Mouse (Mus musculus): Measurements from ENCODE around the gene Jak1. TPM values are rescaled to one million over a fixed set of nuclear protein-coding genes. Genes with fewer than 3 reads are reported as not detected.
A peak's percentile ranks its signal among the peaks of the same experiment; 100 is the strongest.

Gene Jak1
- polyA plus RNA-seq, 1 experiment from 2014 or later: 71.9 TPM

- 78% methylated on average over 3 of the region's 3 CpGs for WGBS
Observed at GRCm38 (mm10) chr4:101240875-101241173, 24.3 kb downstream of the Jak1 start.

GRCm38 (mm10) chr4:101240163-101240874 is 24.8 kb downstream of the Jak1 start:
- no peak overlapping the region for H3K4me3 ChIP-seq (replicated peaks; ENCODE audit: low read depth, low read length)
- H3K4me1 ChIP-seq (replicated peaks; ENCODE audit: insufficient read depth, low read length): peaks cover 6% of the 10 kb centered on the region; the same call in 1 of the 2 replicates
- ATAC-seq (replicated peaks; ENCODE audit: low FRiP score, low read depth) (no peak), DNase-seq (ENCODE audit: low spot score) (no peak)
- H3K27ac ChIP-seq: no peak overlapping the region
- 94% methylated on average over 5 of the region's 5 CpGs for WGBS
- TF ChIP-seq CTCF (IDR thresholded peaks at IDR 0.05; ENCODE audit: low read depth): no peak
- no peaks in the 10 kb centered on the region for H3K9me3 ChIP-seq (replicated peaks; ENCODE audit: low read length)
- no peak overlapping the region for H3K4me2 ChIP-seq (ENCODE audit: low read length)
- no peaks in the 10 kb centered on the region for H3K27me3 ChIP-seq (ENCODE audit: insufficient read depth, low read length)
- no peaks in the 10 kb centered on the region for H3K36me3 ChIP-seq (ENCODE audit: insufficient read depth, low read length)
- H3K9ac ChIP-seq (ENCODE audit: low read depth, low read length): no peak overlapping the region

More at GRCm38 (mm10) chr4:101240875-101241173, 24.3 kb downstream of the Jak1 start:
- no peaks in the 10 kb centered on the region for H3K36me3 ChIP-seq (ENCODE audit: insufficient read depth, low read length)
- no peaks in the 10 kb centered on the region for H3K27me3 ChIP-seq (ENCODE audit: insufficient read depth, low read length)
- no peak for DNase-seq (ENCODE audit: low spot score)
- no peak overlapping the region for H3K4me2 ChIP-seq (ENCODE audit: low read length)
- TF ChIP-seq CTCF (IDR thresholded peaks at IDR 0.05; ENCODE audit: low read depth): no peak
- H3K4me3 ChIP-seq (replicated peaks; ENCODE audit: low read depth, low read length): no peak overlapping the region
- H3K9ac ChIP-seq (ENCODE audit: low read depth, low read length): no peak overlapping the region
- H3K9me3 ChIP-seq (replicated peaks; ENCODE audit: low read length): no peaks in the 10 kb centered on the region
- ATAC-seq (replicated peaks; ENCODE audit: low FRiP score, low read depth): no peak
- no peak overlapping the region for H3K27ac ChIP-seq
- H3K4me1 ChIP-seq (replicated peaks; ENCODE audit: insufficient read depth, low read length): peaks cover 6% of the 10 kb centered on the region; the same call in 1 of the 2 replicates

GRCm38 (mm10) chr4:101239313-101240162 is 25.5 kb downstream of the Jak1 start:
- DNase-seq (ENCODE audit: low spot score): no peak
- no peak for TF ChIP-seq CTCF (IDR thresholded peaks at IDR 0.05; ENCODE audit: low read depth)
- no peaks in the 10 kb centered on the region for H3K27me3 ChIP-seq (ENCODE audit: insufficient read depth, low read length)
- no peak overlapping the region for H3K27ac ChIP-seq
- no peaks in the 10 kb centered on the region for H3K36me3 ChIP-seq (ENCODE audit: insufficient read depth, low read length)
- no peak overlapping the region for H3K4me2 ChIP-seq (ENCODE audit: low read length)
- peaks cover 1% of the 10 kb centered on the region; the same call in 1 of the 2 replicates for H3K4me1 ChIP-seq (replicated peaks; ENCODE audit: insufficient read depth, low read length)
- peak; percentile 29; the same call in 1 of the 2 replicates for ATAC-seq (replicated peaks; ENCODE audit: low FRiP score, low read depth)
- H3K4me3 ChIP-seq (replicated peaks; ENCODE audit: low read depth, low read length): no peak overlapping the region
- no peak overlapping the region for H3K9ac ChIP-seq (ENCODE audit: low read depth, low read length)
- no peaks in the 10 kb centered on the region for H3K9me3 ChIP-seq (replicated peaks; ENCODE audit: low read length)
- WGBS: 92% methylated on average over 3 of the region's 3 CpGs

- TF ChIP-seq CTCF (IDR thresholded peaks at IDR 0.05; ENCODE audit: low read depth): no peak
- H3K27me3 ChIP-seq (ENCODE audit: insufficient read depth, low read length): no peaks in the 10 kb centered on the region
- H3K4me2 ChIP-seq (ENCODE audit: low read length): no peak overlapping the region
- H3K36me3 ChIP-seq (ENCODE audit: insufficient read depth, low read length): no peaks in the 10 kb centered on the region
- WGBS: 72% methylated on average over 4 of the region's 4 CpGs
- no peaks in the 10 kb centered on the region for H3K9me3 ChIP-seq (replicated peaks; ENCODE audit: low read length)
- H3K4me1 ChIP-seq (replicated peaks; ENCODE audit: insufficient read depth, low read length): peaks cover 6% of the 10 kb centered on the region; the same call in 1 of the 2 replicates
- H3K9ac ChIP-seq (ENCODE audit: low read depth, low read length): no peak overlapping the region
- DNase-seq (ENCODE audit: low spot score) (no peak), ATAC-seq (replicated peaks; ENCODE audit: low FRiP score, low read depth) (no peak)
- H3K4me3 ChIP-seq (replicated peaks; ENCODE audit: low read depth, low read length): no peak overlapping the region
- no peak overlapping the region for H3K27ac ChIP-seq
Observed at GRCm38 (mm10) chr4:101238589-101238988, 26.5 kb downstream of the Jak1 start.

GRCm38 (mm10) chr4:101236797-101237196 is 28.3 kb downstream of the Jak1 start:
- H3K4me2 ChIP-seq (ENCODE audit: low read length): no peak overlapping the region
- H3K36me3 ChIP-seq (ENCODE audit: insufficient read depth, low read length): no peaks in the 10 kb centered on the region
- ATAC-seq (replicated peaks; ENCODE audit: low FRiP score, low read depth) (no peak), DNase-seq (ENCODE audit: low spot score) (no peak)
- H3K4me1 ChIP-seq (replicated peaks; ENCODE audit: insufficient read depth, low read length): peaks cover 7% of the 10 kb centered on the region; the same call in 1 of the 2 replicates
- H3K4me3 ChIP-seq (replicated peaks; ENCODE audit: low read depth, low read length): no peak overlapping the region
- TF ChIP-seq CTCF (IDR thresholded peaks at IDR 0.05; ENCODE audit: low read depth): no peak
- no peaks in the 10 kb centered on the region for H3K27me3 ChIP-seq (ENCODE audit: insufficient read depth, low read length)
- H3K9me3 ChIP-seq (replicated peaks; ENCODE audit: low read length): no peaks in the 10 kb centered on the region
- no peak overlapping the region for H3K9ac ChIP-seq (ENCODE audit: low read depth, low read length)
- no peak overlapping the region for H3K27ac ChIP-seq
- WGBS: 84% methylated on average over 6 of the region's 6 CpGs

- Histone ChIP-seq H3K4me3 (replicated peaks; ENCODE audit: low read depth, low read length) (no peak overlapping the region), H3K9ac (ENCODE audit: low read depth, low read length) (no peak overlapping the region), H3K27ac (no peak overlapping the region), H3K36me3 (ENCODE audit: insufficient read depth, low read length) (no peaks in the 10 kb centered on the region), H3K4me1 (replicated peaks; ENCODE audit: insufficient read depth, low read length) (peaks cover 7% of the 10 kb centered on the region; the same call in 1 of the 2 replicates), H3K9me3 (replicated peaks; ENCODE audit: low read length) (no peaks in the 10 kb centered on the region), H3K27me3 (ENCODE audit: insufficient read depth, low read length) (no peaks in the 10 kb centered on the region), H3K4me2 (ENCODE audit: low read length) (no peak overlapping the region)
- ATAC-seq (replicated peaks; ENCODE audit: low FRiP score, low read depth) (no peak), DNase-seq (ENCODE audit: low spot score) (no peak)
- WGBS: 90% methylated on average over 1 of the region's 1 CpGs
- TF ChIP-seq CTCF (IDR thresholded peaks at IDR 0.05; ENCODE audit: low read depth): no peak
Observed at GRCm38 (mm10) chr4:101235964-101236363, 29.1 kb downstream of the Jak1 start.

Measured in kidney, postnatal 0 days (tissue).